Comparison of ENCODE assay signal across 7 mouse cellular contexts in the genomic region with DNA sequence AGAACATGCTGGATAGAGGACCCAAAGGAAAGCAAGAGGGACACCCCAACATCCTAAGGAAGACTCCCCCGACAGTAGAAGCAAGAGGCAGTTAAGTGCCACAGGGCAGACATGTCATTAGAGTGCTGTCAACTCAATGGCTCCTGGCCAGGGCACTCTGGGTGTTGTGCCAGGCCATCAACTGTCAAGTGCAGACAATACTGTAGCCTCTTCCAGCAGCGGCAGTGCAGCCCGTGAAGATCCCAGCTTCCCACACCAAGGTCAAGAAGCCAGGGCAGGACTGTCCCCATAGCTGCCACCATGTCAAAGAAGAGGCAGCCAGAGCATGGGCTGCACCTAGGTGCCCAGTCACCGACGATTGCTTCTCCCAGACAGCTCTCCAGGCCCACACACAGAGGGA. TPM values are rescaled to one million over a fixed set of nuclear protein-coding genes. Genes with fewer than 3 reads are reported as not detected.
DNase-seq lines count a peak whose midpoint lies in the region; ATAC-seq and TF ChIP-seq lines count a peak whose summit lies in the region.

No protein-coding gene starts in this region.

- WGBS in forebrain, embryonic 10.5 days, result 53% methylated on average over 5 of the region's 5 CpGs
- 40% methylated on average over 5 of the region's 5 CpGs for WGBS in intestine, postnatal 0 days

- TF ChIP-seq POLR2A in ES-Bruce4 (IDR thresholded peaks at IDR 0.05; ENCODE audit: insufficient read depth, low read length), result no peak

- H3K9ac ChIP-seq in ES-Bruce4 (ENCODE audit: low read depth, poor library complexity, severe bottlenecking), result no peak overlapping the region
- peak overlapping the region; percentile 82; the same call in 1 of the 2 replicates for H3K9ac ChIP-seq in intestine, postnatal 0 days (ENCODE audit: low read depth, low read length)

- no peaks in the 10 kb centered on the region for H3K9me3 ChIP-seq in ES-Bruce4 (replicated peaks; ENCODE audit: control insufficient read depth, insufficient read depth, low read length, poor library complexity, severe bottlenecking)
- H3K9me3 ChIP-seq in forebrain, embryonic 10.5 days, result no peaks in the 10 kb centered on the region
- no peaks in the 10 kb centered on the region for H3K9me3 ChIP-seq in intestine, postnatal 0 days (ENCODE audit: control insufficient read depth)

- peaks cover 1% of the 10 kb centered on the region for H3K4me1 ChIP-seq in ES-Bruce4 (ENCODE audit: control insufficient read depth, insufficient read depth, low read length)
- H3K4me1 ChIP-seq in forebrain, embryonic 10.5 days, result peaks cover 77% of the 10 kb centered on the region
- H3K4me1 ChIP-seq in intestine, postnatal 0 days (replicated peaks; ENCODE audit: control insufficient read depth, insufficient read depth, low read length), result peaks cover 7% of the 10 kb centered on the region

- peak overlapping the region; percentile 88 for H3K4me3 ChIP-seq in ES-Bruce4 (ENCODE audit: low read depth, low read length)
- H3K4me3 ChIP-seq in forebrain, embryonic 10.5 days, result peak overlapping the region; percentile 98
- peak overlapping the region; percentile 55 for H3K4me3 ChIP-seq in intestine, postnatal 0 days (ENCODE audit: low read depth, low read length)

- peaks cover 5% of the 10 kb centered on the region; the same call in 1 of the 2 replicates for H3K27me3 ChIP-seq in ES-Bruce4 (ENCODE audit: control insufficient read depth, insufficient read depth, low read length, poor library complexity, severe bottlenecking)
- H3K27me3 ChIP-seq in forebrain, embryonic 10.5 days (ENCODE audit: poor library complexity, severe bottlenecking), result peaks cover 24% of the 10 kb centered on the region
- H3K27me3 ChIP-seq in intestine, postnatal 0 days (replicated peaks; ENCODE audit: control insufficient read depth, insufficient read depth, low read length), result peaks cover 19% of the 10 kb centered on the region

- peak overlapping the region; percentile 91 for H3K4me2 ChIP-seq in intestine, postnatal 0 days (replicated peaks; ENCODE audit: low read depth)

- TF ChIP-seq EP300 in ES-Bruce4 (IDR thresholded peaks at IDR 0.05; ENCODE audit: insufficient read depth, low read depth, low read length), result no peak

- H3K27ac ChIP-seq in ES-Bruce4 (ENCODE audit: insufficient read depth, low read length), result no peak overlapping the region
- peak overlapping the region; percentile 97 for H3K27ac ChIP-seq in forebrain, embryonic 10.5 days
- H3K27ac ChIP-seq in intestine, postnatal 0 days (ENCODE audit: low read depth, low read length), result peak overlapping the region; percentile 78; the same call in 1 of the 2 replicates

- TF ChIP-seq CTCF in ES-Bruce4 (IDR thresholded peaks at IDR 0.05; ENCODE audit: low read depth, low read length), result no peak
- TF ChIP-seq CTCF in intestine, postnatal 0 days (IDR thresholded peaks at IDR 0.05; ENCODE audit: low read depth), result no peak

- H3K36me3 ChIP-seq in ES-Bruce4 (ENCODE audit: control insufficient read depth, insufficient read depth, low read length, poor library complexity, severe bottlenecking), result no peaks in the 10 kb centered on the region
- peaks cover 45% of the 10 kb centered on the region for H3K36me3 ChIP-seq in forebrain, embryonic 10.5 days (replicated peaks)
- 0 out of 2 replicates have a peak, but pooled peaks cover 8% of the 10 kb centered on the region for H3K36me3 ChIP-seq in intestine, postnatal 0 days (ENCODE audit: control insufficient read depth, insufficient read depth)

- DNase-seq in adrenal gland, adult 18-20 months (ENCODE audit: low spot score in 2 of 2), result peak; percentile 53 to 56
- DNase-seq in forebrain, embryonic 10.5 days (ENCODE audit: extremely low spot score, low spot score), result no peak
- DNase-seq in frontal cortex, postnatal 10 days (ENCODE audit: low spot score in 2 of 2), result no peak

- ATAC-seq in intestine, postnatal 0 days, result no peak
- ATAC-seq in megakaryocyte, adult 5-6 weeks (ENCODE audit: poor library complexity, severe bottlenecking), result peak; percentile 5; the same call in 1 of the 2 replicates
- ATAC-seq in erythroblast, adult 5-6 weeks (replicated peaks; ENCODE audit: low FRiP score, poor library complexity, severe bottlenecking), result no peak

RNA-seq across cellular contexts. Expression of gene Soga1, which starts 1.9 kb away (rescaled TPM):
- 9.8 and 11.5 TPM in 2 replicates for polyA plus RNA-seq in ES-Bruce4 (2011; ENCODE audit: insufficient read depth, insufficient read length, low read depth, missing spikeins)
- 10 to 100 TPM; 31.4 to 36.2 TPM for total RNA-seq in adrenal gland, adult 18-20 months (2021)
- 3.5 and 4.0 TPM in 2 replicates for polyA plus RNA-seq in forebrain, embryonic 10.5 days (2016; fragmentation: Nextera tagmentation; extraction: Ambion mirVana)
- polyA plus RNA-seq in intestine, postnatal 0 days (2015; fragmentation: Nextera tagmentation; extraction: Ambion mirVana), result 0.90 TPM in 2 replicates
- 1.1 and 1.3 TPM in 2 replicates for total RNA-seq in megakaryocyte, adult 5-6 weeks (2015)
- total RNA-seq in megakaryocyte, adult 5-6 weeks (2017), result 1.6 and 1.7 TPM in 2 replicates
- 0.21 and 1.3 TPM in 2 replicates for total RNA-seq in erythroblast, adult 5-6 weeks (2015; ENCODE audit: low replicate concordance)
- total RNA-seq in erythroblast, adult 5-6 weeks (2017; ENCODE audit: low replicate concordance), result 0.56 and 1.1 TPM in 2 replicates

RNA-seq across cellular contexts. Expression of gene Tldc2, which starts 9.7 kb away (rescaled TPM):
- polyA plus RNA-seq in ES-Bruce4 (2011; ENCODE audit: insufficient read depth, insufficient read length, low read depth, missing spikeins), result not detected in 2 replicates
- total RNA-seq in adrenal gland, adult 18-20 months (2021), result not detected
- not detected in 2 replicates for polyA plus RNA-seq in forebrain, embryonic 10.5 days (2016; fragmentation: Nextera tagmentation; extraction: Ambion mirVana)
- polyA plus RNA-seq in intestine, postnatal 0 days (2015; fragmentation: Nextera tagmentation; extraction: Ambion mirVana), result not detected in 2 replicates
- not detected in 2 replicates for total RNA-seq in megakaryocyte, adult 5-6 weeks (2015)
- total RNA-seq in megakaryocyte, adult 5-6 weeks (2017), result not detected in 2 replicates
- total RNA-seq in erythroblast, adult 5-6 weeks (2015; ENCODE audit: low replicate concordance), result not detected in 2 replicates
- not detected in 2 replicates for total RNA-seq in erythroblast, adult 5-6 weeks (2017; ENCODE audit: low replicate concordance)

RNA-seq across cellular contexts. Expression of gene Samhd1, which starts 57.9 kb away (rescaled TPM):
- polyA plus RNA-seq in ES-Bruce4 (2011; ENCODE audit: insufficient read depth, insufficient read length, low read depth, missing spikeins), result 77.6 and 82.5 TPM in 2 replicates
- total RNA-seq in adrenal gland, adult 18-20 months (2021), result 10 to 100 TPM; 19.1 to 32.1 TPM
- 29.4 and 30.4 TPM in 2 replicates for polyA plus RNA-seq in forebrain, embryonic 10.5 days (2016; fragmentation: Nextera tagmentation; extraction: Ambion mirVana)
- 29.4 and 33.7 TPM in 2 replicates for polyA plus RNA-seq in intestine, postnatal 0 days (2015; fragmentation: Nextera tagmentation; extraction: Ambion mirVana)
- 730 and 815 TPM in 2 replicates for total RNA-seq in megakaryocyte, adult 5-6 weeks (2015)
- 599 and 677 TPM in 2 replicates for total RNA-seq in megakaryocyte, adult 5-6 weeks (2017)
- total RNA-seq in erythroblast, adult 5-6 weeks (2015; ENCODE audit: low replicate concordance), result 69.9 and 105 TPM in 2 replicates
- 81.6 and 89.4 TPM in 2 replicates for total RNA-seq in erythroblast, adult 5-6 weeks (2017; ENCODE audit: low replicate concordance)

Comparison
In these comparisons a context has a peak if more than half of its experiments do, and no peak if none do; other contexts are left out.
1. DNase-seq: peak in adrenal gland, adult 18-20 months (2 of 2); none in forebrain, embryonic 10.5 days (single experiment) and frontal cortex, postnatal 10 days (0 of 2).
2. RNA of gene Soga1, which starts 1.9 kb away (total RNA-seq): 31.4 to 36.2 TPM in adrenal gland, adult 18-20 months; 1.1 to 1.7 TPM in megakaryocyte, adult 5-6 weeks and 0.21 to 1.3 TPM in erythroblast, adult 5-6 weeks; every median in the first group is over 10 times any median in the second.
3. RNA of gene Samhd1, which starts 57.9 kb away (total RNA-seq): 599 to 815 TPM in megakaryocyte, adult 5-6 weeks; 69.9 to 105 TPM in erythroblast, adult 5-6 weeks and 19.1 to 32.1 TPM in adrenal gland, adult 18-20 months; every median in the first group is over 4 times any median in the second.
4. Peak in every context shown above with its lines, with median percentiles within 50 percentile points of each other: H3K4me3 ChIP-seq.